In genomic region chr8:126919255-126919654, GRCm38 (mm10) we compare ENCODE assay signal across 9 mouse cellular contexts. TPM values are rescaled to one million over a fixed set of nuclear protein-coding genes. Genes with fewer than 3 reads are reported as not detected.
A peak's percentile ranks its signal among the peaks of the same experiment; 100 is the strongest.
DNase-seq lines count a peak whose midpoint lies in the region; ATAC-seq lines count a peak whose summit lies in the region.
"Had no signal": no experiment of that assay in that cellular context is flagged by ENCODE, and none has a peak within 500 bp of the region (broad histone marks: within the 10 kb centered on the region; RNA-seq: fewer than 3 reads in every experiment).

No protein-coding gene starts in this region.

- no peaks in the 10 kb centered on the region for H3K27me3 ChIP-seq in hindbrain, embryonic 12.5 days
- H3K27me3 ChIP-seq in hindbrain, embryonic 11.5 days (ENCODE audit: control insufficient read depth, insufficient read depth, low read length) = no peaks in the 10 kb centered on the region
- no peaks in the 10 kb centered on the region for H3K27me3 ChIP-seq in midbrain, embryonic 14.5 days (ENCODE audit: control insufficient read depth, insufficient read depth, low read length)
- H3K27me3 ChIP-seq: megakaryocyte, embryonic 14.5 days had no signal

- ATAC-seq in hindbrain, embryonic 12.5 days (ENCODE audit: low FRiP score) = no peak
- ATAC-seq in hindbrain, embryonic 11.5 days (ENCODE audit: low FRiP score) = no peak
- no peak for ATAC-seq in midbrain, embryonic 14.5 days (ENCODE audit: low FRiP score, low TSS enrichment)
- ATAC-seq in inflammation-experienced regulatory T-cells, adult 6 months = no peak

- DNase-seq in hindbrain, embryonic 11.5 days (ENCODE audit: low spot score) = no peak
- DNase-seq in Muller cell, postnatal 12 days (ENCODE audit: inconsistent ontology term) = peak; percentile 75
- DNase-seq in fat pad, adult 2 months (ENCODE audit: extremely low read depth, low read depth, low spot score) = peak; percentile 59
- peak; percentile 50 for DNase-seq in kidney, postnatal 14 days
- DNase-seq in thymus, postnatal 36 days = no peak
- DNase-seq in midbrain, embryonic 14.5 days = no peak

- H3K27ac ChIP-seq in hindbrain, embryonic 12.5 days = no peak overlapping the region
- no peak overlapping the region for H3K27ac ChIP-seq in hindbrain, embryonic 11.5 days (ENCODE audit: low read depth, low read length)
- H3K27ac ChIP-seq in midbrain, embryonic 14.5 days (replicated peaks; ENCODE audit: low read depth, low read length) = no peak overlapping the region

- H3K4me1 ChIP-seq in hindbrain, embryonic 12.5 days = peaks cover 10% of the 10 kb centered on the region
- H3K4me1 ChIP-seq in hindbrain, embryonic 11.5 days (replicated peaks; ENCODE audit: control insufficient read depth, insufficient read depth, low read length) = 0 out of 2 replicates have a peak, but pooled peaks cover 2% of the 10 kb centered on the region
- H3K4me1 ChIP-seq in midbrain, embryonic 14.5 days (ENCODE audit: control insufficient read depth, insufficient read depth, low read length) = no peaks in the 10 kb centered on the region

- 0 out of 2 replicates have a peak overlapping the region, but pooled peaks have one; percentile 15 for H3K9ac ChIP-seq in hindbrain, embryonic 12.5 days
- H3K9ac ChIP-seq in hindbrain, embryonic 11.5 days (ENCODE audit: low read depth, low read length) = no peak overlapping the region
- H3K9ac ChIP-seq in midbrain, embryonic 14.5 days (replicated peaks; ENCODE audit: low read length) = no peak overlapping the region

- H3K4me2 ChIP-seq in hindbrain, embryonic 12.5 days (replicated peaks) = no peak overlapping the region
- H3K4me2 ChIP-seq in hindbrain, embryonic 11.5 days (replicated peaks; ENCODE audit: low read depth, low read length) = no peak overlapping the region
- H3K4me2 ChIP-seq in midbrain, embryonic 14.5 days (ENCODE audit: low read length) = no peak overlapping the region

- H3K36me3 ChIP-seq in hindbrain, embryonic 12.5 days = no peaks in the 10 kb centered on the region
- no peaks in the 10 kb centered on the region for H3K36me3 ChIP-seq in hindbrain, embryonic 11.5 days (ENCODE audit: control insufficient read depth, insufficient read depth, low read length)
- no peaks in the 10 kb centered on the region for H3K36me3 ChIP-seq in midbrain, embryonic 14.5 days (ENCODE audit: control insufficient read depth, insufficient read depth, low read length)

- 56% methylated on average over 2 of the region's 2 CpGs for WGBS in hindbrain, embryonic 12.5 days
- WGBS in hindbrain, embryonic 11.5 days = 54% methylated on average over 2 of the region's 2 CpGs
- 49% methylated on average over 2 of the region's 2 CpGs for WGBS in midbrain, embryonic 14.5 days

- H3K9me3 ChIP-seq in hindbrain, embryonic 12.5 days (replicated peaks) = no peaks in the 10 kb centered on the region
- no peaks in the 10 kb centered on the region for H3K9me3 ChIP-seq in hindbrain, embryonic 11.5 days (ENCODE audit: control insufficient read depth, low read length)
- H3K9me3 ChIP-seq in midbrain, embryonic 14.5 days (ENCODE audit: control insufficient read depth, low read length) = no peaks in the 10 kb centered on the region
- H3K9me3 ChIP-seq: megakaryocyte, embryonic 14.5 days had no signal

- no peak overlapping the region for H3K4me3 ChIP-seq in hindbrain, embryonic 12.5 days
- no peak overlapping the region for H3K4me3 ChIP-seq in hindbrain, embryonic 11.5 days (ENCODE audit: low read depth, low read length)
- H3K4me3 ChIP-seq in midbrain, embryonic 14.5 days (replicated peaks; ENCODE audit: low read depth, low read length) = no peak overlapping the region
- H3K4me3 ChIP-seq: megakaryocyte, embryonic 14.5 days had no signal

RNA-seq across cellular contexts. Expression of gene Tomm20, which starts 26.4 kb away (rescaled TPM):
- polyA plus RNA-seq in hindbrain, embryonic 12.5 days (2016; fragmentation: Nextera tagmentation; extraction: Ambion mirVana) = 181 and 182 TPM in 2 replicates
- 235 and 238 TPM in 2 replicates for polyA plus RNA-seq in hindbrain, embryonic 11.5 days (2014; fragmentation: Nextera tagmentation; extraction: Ambion mirVana)
- polyA plus RNA-seq in midbrain, embryonic 14.5 days (2014; fragmentation: Nextera tagmentation; extraction: Ambion mirVana) = 205 and 220 TPM in 2 replicates
- polyA plus RNA-seq in inflammation-experienced regulatory T-cells, adult 6 months (2017; shearing (Covaris generic)) = 10 to 100 TPM; 36.5 to 96.0 (median 72.6) TPM

RNA-seq across cellular contexts. Expression of gene Rbm34, which starts 51.6 kb away (rescaled TPM):
- polyA plus RNA-seq in hindbrain, embryonic 12.5 days (2016; fragmentation: Nextera tagmentation; extraction: Ambion mirVana) = 31.4 and 34.1 TPM in 2 replicates
- 32.6 and 33.8 TPM in 2 replicates for polyA plus RNA-seq in hindbrain, embryonic 11.5 days (2014; fragmentation: Nextera tagmentation; extraction: Ambion mirVana)
- polyA plus RNA-seq in midbrain, embryonic 14.5 days (2014; fragmentation: Nextera tagmentation; extraction: Ambion mirVana) = 25.5 and 28.1 TPM in 2 replicates
- 10 to 100 TPM; 16.8 to 19.7 (median 17.4) TPM for polyA plus RNA-seq in inflammation-experienced regulatory T-cells, adult 6 months (2017; shearing (Covaris generic))

Comparison
In these comparisons a context has a peak if more than half of its experiments do, and no peak if none do; other contexts are left out.
1. DNase-seq: peak in Muller cell, postnatal 12 days (single experiment), fat pad, adult 2 months (single experiment) and kidney, postnatal 14 days (single experiment); none in hindbrain, embryonic 11.5 days (single experiment), thymus, postnatal 36 days (0 of 2) and midbrain, embryonic 14.5 days (single experiment).